Mouse (Mus musculus): ENCODE measurements at regions not wholly inside any gene's neighbourhood (a gene's known extent, or its start where the extent isn't known, plus 50 kb on each side); places are given as distances from the start of the nearest gene placed in this dataset.

- DNase-seq (ENCODE audit: low spot score) = no peak
These were observed 390.1 kb upstream of the Nr2f2 start for GRCm38 (mm10) chr7:70756676-70757075.

DNA sequence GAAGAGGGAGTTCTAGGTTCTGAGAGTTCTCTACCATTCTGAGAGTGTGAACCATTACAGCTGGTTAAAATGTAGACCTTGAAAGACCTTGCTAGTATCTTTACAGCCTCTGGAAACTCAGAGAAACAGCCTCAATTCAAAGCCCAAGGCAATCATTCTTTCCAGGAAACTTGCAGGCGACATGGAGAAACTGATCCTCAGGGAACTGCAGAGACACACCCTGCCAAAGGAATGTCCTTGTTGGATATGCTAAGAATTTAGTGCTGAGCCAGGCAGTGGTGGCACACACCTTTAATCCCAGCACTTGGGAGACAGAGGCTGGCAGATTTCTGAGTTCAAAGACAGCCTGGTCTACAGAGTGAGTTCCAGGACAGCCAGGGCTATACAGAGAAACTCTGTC is 388.3 kb upstream of the Nr2f2 start:
- DNase-seq (ENCODE audit: low spot score) = no peak

DNA sequence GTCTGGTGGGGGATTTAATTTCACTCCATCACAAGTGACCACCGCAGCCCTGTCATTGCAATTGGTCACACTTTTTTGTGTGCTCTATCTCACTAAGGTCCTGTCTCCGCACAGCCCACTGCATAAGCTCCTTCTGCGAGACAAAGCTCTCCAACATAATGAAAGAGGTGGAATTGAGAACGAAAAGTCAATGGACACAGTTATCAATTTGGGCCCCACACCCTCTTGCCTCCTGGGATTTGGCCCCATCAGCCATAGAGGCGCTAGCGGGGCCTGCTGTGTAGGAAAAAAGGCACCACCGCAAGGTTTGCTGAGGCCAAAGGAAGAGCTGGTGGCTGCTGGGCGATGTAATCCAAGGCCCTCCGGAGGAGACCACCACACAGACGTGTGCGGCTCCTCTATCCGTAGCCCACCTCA is 386.3 kb upstream of the Nr2f2 start:
- no peak for DNase-seq (ENCODE audit: low spot score)

- DNase-seq (ENCODE audit: low spot score) = no peak
These were observed 382.3 kb upstream of the Nr2f2 start for GRCm38 (mm10) chr7:70748884-70749283.

- no peak for DNase-seq (ENCODE audit: low spot score)
These were observed 381.8 kb upstream of the Nr2f2 start for GRCm38 (mm10) chr7:70748345-70748744.

GRCm38 (mm10) chr7:70744296-70744695 is 377.8 kb upstream of the Nr2f2 start:
- DNase-seq (ENCODE audit: low spot score) = no peak

DNA sequence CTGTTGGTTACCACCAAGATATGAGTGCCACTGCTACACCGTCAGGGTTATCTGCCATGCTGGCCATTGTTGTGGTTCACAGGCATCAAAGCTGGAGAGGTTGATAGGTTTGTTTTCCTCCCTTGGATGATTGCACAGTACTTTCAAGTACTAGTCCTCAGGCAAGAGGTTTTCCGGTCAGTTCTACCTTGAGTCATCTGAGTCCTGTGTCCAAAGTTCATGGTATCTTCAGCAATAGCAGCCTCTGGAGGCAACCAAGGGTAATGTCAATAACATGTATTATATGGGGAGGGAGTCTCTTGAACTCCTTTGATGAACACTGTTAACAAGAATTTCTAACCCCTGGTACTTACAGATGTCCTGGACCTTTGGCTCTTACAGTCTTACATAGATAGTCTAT is 369.1 kb upstream of the Nr2f2 start:
- no peak for DNase-seq (ENCODE audit: low spot score)

DNA sequence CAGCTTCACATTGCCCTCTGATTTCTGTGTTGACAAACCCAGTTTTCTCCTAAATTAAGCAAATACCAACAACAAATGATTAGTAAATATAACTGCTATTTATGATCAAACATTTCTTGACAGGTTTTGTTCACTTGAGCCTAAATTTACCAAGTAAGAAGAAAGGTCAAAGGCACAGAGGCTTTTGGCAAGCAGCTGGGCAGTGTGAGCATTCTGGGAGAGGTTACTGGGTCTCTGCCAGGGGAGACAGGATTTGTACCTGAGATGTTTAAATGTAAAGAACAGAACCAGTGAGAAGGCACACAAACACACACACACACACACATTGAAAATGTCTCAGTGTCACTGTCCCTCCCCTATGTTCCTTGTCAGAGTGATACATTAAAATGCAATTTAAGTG is 367.0 kb upstream of the Nr2f2 start:
- no peak for DNase-seq (ENCODE audit: low spot score)

- no peak for DNase-seq (ENCODE audit: low spot score)
These were observed 363.4 kb upstream of the Nr2f2 start for GRCm38 (mm10) chr7:70729896-70730295.

GRCm38 (mm10) chr7:70718149-70718765 is 351.7 kb upstream of the Nr2f2 start:
- peak; percentile 50 for DNase-seq (ENCODE audit: low spot score)

DNA sequence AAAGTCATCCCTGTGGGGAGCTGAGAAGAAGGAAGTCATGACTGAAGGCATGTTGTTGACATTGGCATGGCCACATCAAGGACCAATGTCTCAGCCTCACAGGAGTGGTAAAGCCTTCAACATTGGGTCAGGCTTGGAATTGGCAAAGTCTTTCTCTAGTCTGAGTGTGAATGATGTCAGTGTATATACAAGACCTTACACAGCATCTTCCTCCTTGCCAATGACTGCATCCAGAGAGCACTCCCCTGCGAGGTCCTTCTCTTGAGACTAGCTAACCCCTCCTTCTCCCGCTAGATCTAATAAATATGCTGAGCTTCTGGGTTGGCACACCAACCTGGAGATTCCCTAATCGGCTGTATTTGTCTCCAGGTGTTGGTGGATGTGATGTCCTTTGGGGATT is 351.1 kb upstream of the Nr2f2 start:
- DNase-seq (ENCODE audit: low spot score) = no peak

DNA sequence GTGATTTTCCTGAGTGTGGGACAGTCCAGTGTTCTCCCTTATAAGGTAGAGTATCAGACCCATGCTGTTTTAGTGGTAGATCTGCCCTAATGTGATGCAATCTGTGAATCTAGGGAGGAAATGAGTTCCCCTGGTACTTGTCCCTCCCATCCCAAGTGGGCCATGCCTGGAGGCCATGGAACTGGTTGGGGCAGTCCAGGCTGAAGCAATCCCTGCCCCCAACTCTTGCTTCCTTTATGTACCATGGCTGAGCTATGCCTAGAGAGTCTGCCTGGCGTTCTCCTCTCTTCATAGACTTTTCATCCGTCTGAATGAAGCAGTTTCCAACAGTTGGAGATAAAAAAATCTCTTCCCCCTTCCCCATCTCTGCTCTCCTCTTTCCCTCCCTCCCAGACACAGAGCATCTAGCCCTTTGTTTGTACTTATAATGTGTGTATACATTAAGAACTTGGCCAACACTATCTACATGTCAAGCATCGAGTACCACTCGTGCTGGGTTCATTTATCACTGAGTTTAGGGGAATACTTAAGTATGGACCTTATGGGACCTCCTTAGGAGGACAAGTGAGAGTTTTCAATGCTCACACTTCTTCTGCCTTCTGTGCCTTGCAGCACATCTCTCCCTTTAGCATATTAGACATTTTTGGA is 350.4 kb upstream of the Nr2f2 start:
- no peak for DNase-seq (ENCODE audit: low spot score)

DNA sequence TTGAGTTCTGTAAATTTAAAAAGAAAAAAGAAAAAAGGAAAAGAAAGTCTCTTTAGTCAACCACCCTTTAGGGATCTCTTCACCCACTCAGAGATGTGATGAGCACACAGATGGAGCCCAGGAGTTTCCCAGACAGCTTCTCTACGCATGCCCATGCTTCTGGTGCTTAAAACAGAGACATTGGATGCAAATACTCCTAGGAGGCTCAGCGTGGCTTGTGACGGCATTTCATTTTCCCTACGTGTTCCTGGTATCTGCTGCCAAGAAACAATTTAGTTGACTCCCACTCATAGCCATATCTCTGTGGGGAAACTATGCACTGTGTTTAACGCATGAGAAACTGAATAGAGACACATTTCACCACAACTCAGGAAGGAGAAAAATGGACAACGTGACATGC is 345.6 kb upstream of the Nr2f2 start:
- DNase-seq (ENCODE audit: low spot score) = no peak

DNA sequence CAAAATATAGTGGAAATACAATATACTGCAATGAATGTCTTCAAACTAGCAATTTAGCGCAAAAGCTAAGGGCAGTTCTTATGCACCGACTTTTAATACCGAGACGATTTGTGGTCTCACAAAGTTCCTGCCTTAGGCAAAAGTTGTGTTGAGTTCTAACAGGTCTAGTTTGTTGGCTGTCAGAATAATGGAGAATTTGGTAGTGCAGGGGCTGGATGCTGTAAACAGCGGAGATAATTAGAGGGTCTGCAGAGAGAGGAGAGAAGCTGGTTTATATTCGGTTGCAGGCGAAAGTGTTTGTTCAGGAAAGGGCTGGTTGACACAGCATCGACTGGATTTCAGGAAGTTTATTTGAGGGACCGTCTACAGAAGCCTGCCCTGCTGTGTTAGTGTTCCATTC is 339.7 kb upstream of the Nr2f2 start:
- DNase-seq (ENCODE audit: low spot score) = no peak

DNA sequence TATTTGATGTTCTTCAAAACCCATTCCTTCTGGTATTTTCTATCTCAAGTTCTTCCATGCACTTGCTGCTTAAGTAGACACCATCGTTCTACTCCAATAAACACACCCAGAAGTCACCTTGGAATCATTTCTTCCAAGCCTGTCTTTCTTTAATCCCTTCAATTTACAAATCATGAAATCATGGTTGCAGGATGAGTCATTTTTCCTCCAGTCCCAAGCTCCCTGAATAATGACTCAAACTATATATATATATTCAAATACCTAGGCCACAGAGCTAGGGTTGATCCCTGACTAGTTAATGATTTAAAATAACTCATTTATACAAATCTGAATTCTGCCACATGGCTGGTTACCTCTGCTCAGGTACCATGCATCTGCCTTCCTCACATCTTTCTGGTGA is 337.2 kb upstream of the Nr2f2 start:
- DNase-seq (ENCODE audit: low spot score) = no peak

DNA sequence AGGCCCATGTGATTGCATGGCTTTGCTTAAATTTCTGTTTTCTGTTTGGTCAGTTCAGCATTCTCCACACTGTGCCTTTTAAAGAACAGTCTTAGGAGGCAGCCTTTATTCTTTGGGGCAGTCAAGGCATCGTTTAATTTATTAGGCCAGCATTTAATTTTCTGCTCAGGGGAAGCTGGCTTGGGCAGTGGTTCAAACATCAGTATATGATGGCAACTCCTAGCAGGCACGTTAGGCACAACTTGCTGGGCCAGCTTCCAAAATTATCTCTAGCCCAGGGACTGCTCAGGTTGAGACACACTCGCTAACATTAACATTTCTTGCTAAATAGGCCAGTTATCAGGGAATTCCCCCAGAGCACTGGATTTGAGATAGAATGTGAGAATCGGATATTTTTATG is 333.9 kb upstream of the Nr2f2 start:
- no peak for DNase-seq (ENCODE audit: low spot score)

DNA sequence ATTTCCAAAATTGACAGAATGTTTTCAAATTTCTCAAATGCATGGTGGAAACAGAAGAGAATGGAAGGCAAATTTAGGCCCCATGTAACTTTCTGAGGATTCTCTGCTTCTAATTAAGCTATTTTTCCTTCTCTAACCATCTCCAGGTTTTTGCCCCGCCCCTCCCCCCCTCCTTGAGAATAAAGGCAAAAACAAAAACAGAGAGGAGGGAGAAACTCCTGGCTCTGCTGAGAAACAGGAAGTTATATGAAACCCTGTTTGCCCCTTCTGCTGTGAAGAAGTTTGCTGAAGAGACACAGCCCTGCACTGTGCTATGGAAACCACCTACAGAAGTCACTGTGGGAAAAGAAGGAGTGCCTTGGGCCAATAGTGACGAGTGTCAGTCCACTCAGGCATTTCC is 332.9 kb upstream of the Nr2f2 start:
- DNase-seq (ENCODE audit: low spot score) = no peak

DNA sequence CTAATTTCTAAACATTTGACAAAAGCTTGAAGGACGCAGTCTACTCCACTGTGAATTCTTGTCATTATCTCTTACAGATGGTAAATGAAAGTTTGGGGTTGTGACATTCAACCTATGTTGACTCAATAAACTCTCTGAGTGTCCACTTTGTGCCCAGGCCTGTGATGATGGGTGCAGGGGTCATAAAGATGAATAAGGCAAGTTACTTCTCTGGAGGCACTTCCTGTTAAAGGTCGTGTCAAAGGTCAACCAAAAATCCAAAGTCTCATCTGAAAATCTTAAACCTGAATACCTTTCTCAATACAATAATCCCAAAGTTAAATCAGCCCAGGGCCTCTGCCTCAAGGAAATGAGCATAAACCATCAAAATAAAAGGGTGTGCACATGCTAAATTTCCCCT is 332.5 kb upstream of the Nr2f2 start:
- no peak for DNase-seq (ENCODE audit: low spot score)

DNA sequence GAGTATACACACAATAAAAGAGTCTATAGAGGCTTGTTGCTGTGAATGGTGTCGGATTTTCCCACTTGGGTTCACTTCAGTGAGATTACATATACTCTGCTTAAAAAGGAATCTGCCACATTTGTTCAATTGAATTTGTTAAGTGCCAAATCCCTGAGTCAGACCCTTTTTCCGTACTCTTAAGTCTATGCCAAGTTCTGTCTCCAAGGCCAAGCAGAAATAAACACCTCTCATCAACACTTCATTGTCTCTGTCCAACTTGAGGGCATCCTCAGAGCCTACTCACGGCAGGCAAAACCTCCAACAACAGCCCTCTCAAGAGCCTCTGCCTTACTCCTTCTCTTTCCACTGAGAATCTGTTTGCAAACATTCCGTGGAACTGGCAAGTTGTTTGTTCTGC is 325.6 kb upstream of the Nr2f2 start:
- no peak for DNase-seq (ENCODE audit: low spot score)

- no peak for DNase-seq (ENCODE audit: low spot score)
These were observed 324.3 kb upstream of the Nr2f2 start for GRCm38 (mm10) chr7:70690845-70691244.

GRCm38 (mm10) chr7:70669065-70669464 is 302.5 kb upstream of the Nr2f2 start:
- DNase-seq (ENCODE audit: low spot score) = no peak

GRCm38 (mm10) chr7:70660162-70660561 is 293.6 kb upstream of the Nr2f2 start:
- no peak for DNase-seq (ENCODE audit: low spot score)

DNA sequence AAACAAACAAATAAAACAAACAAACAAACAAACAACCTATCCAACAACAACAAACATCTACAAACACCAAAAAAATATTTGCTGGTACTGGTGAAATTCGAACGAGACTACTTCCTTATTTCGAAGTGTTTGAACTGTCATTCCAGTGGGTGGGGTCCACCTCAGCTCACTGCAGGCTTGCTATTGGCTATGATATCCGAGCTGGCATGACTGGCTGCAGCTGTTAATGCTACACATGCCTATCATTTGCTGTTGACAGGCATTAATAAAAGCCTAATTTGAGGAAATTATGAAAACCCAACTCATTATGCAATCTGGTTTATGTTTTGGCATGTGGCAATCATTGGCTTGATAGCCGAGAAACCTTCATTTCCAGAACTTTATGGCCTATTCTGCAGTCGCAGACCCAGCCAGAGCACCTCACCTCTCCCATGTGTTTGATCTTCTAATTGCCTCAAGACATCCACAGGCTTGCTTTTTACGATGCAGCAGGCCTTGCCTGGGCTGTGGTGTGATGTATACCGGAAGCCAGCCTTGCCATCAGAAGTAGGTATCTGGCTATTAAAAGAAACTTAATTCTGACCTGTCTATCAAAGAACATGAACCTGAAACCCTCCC is 283.3 kb upstream of the Nr2f2 start:
- no peak for DNase-seq (ENCODE audit: low spot score)

GRCm38 (mm10) chr7:70646801-70647200 is 280.3 kb upstream of the Nr2f2 start:
- no peak for DNase-seq (ENCODE audit: low spot score)

Measured in ovary, postnatal 36 days (tissue).